In genomic region chr12:107134353-107134752, GRCm38 (mm10) we compare ENCODE assay signal across 15 mouse cellular contexts.
"Had no signal": no experiment of that assay in that cellular context is flagged by ENCODE, and none has a peak within 500 bp of the region (broad histone marks: within the 10 kb centered on the region; RNA-seq: fewer than 3 reads in every experiment).

No protein-coding gene starts in this region.

- H3K27me3 ChIP-seq: liver, embryonic 13.5 days; liver, embryonic 15.5 days; lung, embryonic 15.5 days; megakaryocyte, embryonic 14.5 days; midbrain, embryonic 12.5 days; neural tube, embryonic 12.5 days had no signal

- DNase-seq: liver, embryonic 13.5 days; liver, postnatal 0 days; lung, adult 2 months; lung, postnatal 14 days; lung, postnatal 36 days; right cerebral cortex, postnatal 14 days; thymus, postnatal 4 days had no signal

- H3K9me3 ChIP-seq: liver, embryonic 13.5 days; liver, embryonic 15.5 days; lung, embryonic 15.5 days; midbrain, embryonic 12.5 days; neural tube, embryonic 12.5 days; stomach, embryonic 15.5 days had no signal

- H3K36me3 ChIP-seq: liver, embryonic 13.5 days; liver, embryonic 15.5 days; lung, embryonic 15.5 days; midbrain, embryonic 12.5 days; neural tube, embryonic 12.5 days; stomach, embryonic 15.5 days had no signal

- H3K4me3 ChIP-seq: liver, embryonic 13.5 days; liver, embryonic 15.5 days; lung, embryonic 15.5 days; megakaryocyte, embryonic 14.5 days; midbrain, embryonic 12.5 days; neural tube, embryonic 12.5 days; stomach, embryonic 15.5 days had no signal

- H3K4me1 ChIP-seq: liver, embryonic 13.5 days; liver, embryonic 15.5 days; lung, embryonic 15.5 days; megakaryocyte, embryonic 14.5 days; midbrain, embryonic 12.5 days; neural tube, embryonic 12.5 days; stomach, embryonic 15.5 days had no signal

- H3K27ac ChIP-seq: liver, embryonic 13.5 days; liver, embryonic 15.5 days; lung, embryonic 15.5 days; macrophage; midbrain, embryonic 12.5 days; neural tube, embryonic 12.5 days; stomach, embryonic 15.5 days; stomach, postnatal 0 days had no signal
